Mouse (Mus musculus) embryonic facial prominence, embryonic 11.5 days (tissue): ENCODE measurements around the gene Abcg4. TPM values are rescaled to one million over a fixed set of nuclear protein-coding genes. Genes with fewer than 3 reads are reported as not detected.

Experiments
- ATAC-seq: fragments of 200-750 bp; cut with Nextera tagmentation; replicated peaks from 2 replicates; pipeline ENCODE4 v1.8.0; 2017; ENCODE audit warnings: low read depth; ENCODE audit not compliant: insufficient number of reproducible peaks, low FRiP score, low TSS enrichment
- DNase-seq: peaks from one replicate; pipeline ENCODE4 v3.0.0-alpha.2; 2015; ENCODE audit warnings: low spot score
- H3K27ac ChIP-seq: fragments of 300-500 bp; sonication (generic); replicated peaks from 2 replicates; pipeline ENCODE4 v1.5.1; 2014; ENCODE audit warnings: mild to moderate bottlenecking, low read depth, low read length, control low read depth
- H3K27me3 ChIP-seq: fragments of 300-500 bp; sonication (generic); 2 replicates; pipeline ENCODE4 v1.6.1; 2014; ENCODE audit warnings: mild to moderate bottlenecking, low read length, moderate library complexity, mixed read lengths; ENCODE audit not compliant: control insufficient read depth, insufficient read depth
- H3K36me3 ChIP-seq: fragments of 300-500 bp; sonication (generic); replicated peaks from 2 replicates; pipeline ENCODE4 v1.6.1; 2014; ENCODE audit warnings: low read depth, mild to moderate bottlenecking, low read length, moderate library complexity, mixed read lengths; ENCODE audit not compliant: control insufficient read depth, insufficient read depth
- H3K4me1 ChIP-seq: fragments of 300-500 bp; sonication (generic); 2 replicates; pipeline ENCODE4 v1.6.1; 2014; ENCODE audit warnings: low read length, mixed read lengths; ENCODE audit not compliant: control insufficient read depth, insufficient read depth
- H3K4me2 ChIP-seq: fragments of 300-500 bp; sonication (generic); 2 replicates; pipeline ENCODE4 v1.6.1; 2014; ENCODE audit warnings: low read depth, mild to moderate bottlenecking, control low read depth, low read length, moderate library complexity
- H3K4me3 ChIP-seq: fragments of 300-500 bp; sonication (generic); 2 replicates; pipeline ENCODE4 v1.5.1; 2014; ENCODE audit warnings: low read depth, low read length, control low read depth
- H3K9ac ChIP-seq: fragments of 300-500 bp; sonication (generic); replicated peaks from 2 replicates; pipeline ENCODE4 v1.6.1; 2014; ENCODE audit warnings: mild to moderate bottlenecking, control low read depth, low read length
- H3K9me3 ChIP-seq: fragments of 300-500 bp; sonication (generic); replicated peaks from 2 replicates; pipeline ENCODE4 v1.6.1; 2016; ENCODE audit warnings: mild to moderate bottlenecking, low read length, inconsistent platforms, mixed read lengths; ENCODE audit not compliant: control insufficient read depth
- WGBS: fragments of 180-500 bp; shearing (Covaris S2); extraction: QIAGEN DNeasy Blood & Tissue Kit; methylation state at CpG from one replicate; pipeline ENCODE4 v1.1.7; 2014; 5-methylcytosine and 5-hydroxymethylcytosine counted together
- polyA plus RNA-seq: library from polyadenylated mRNA; unstranded; fragments of >200 nt; fragmentation: Nextera tagmentation; extraction: Ambion mirVana; gene quantifications from 2 replicates; pipeline ENCODE4 v1.2.1, GENCODE M21; 2014

Gene Abcg4
- polyA plus RNA-seq, 1 experiment from 2014 or later, result 1.6 TPM

DNA sequence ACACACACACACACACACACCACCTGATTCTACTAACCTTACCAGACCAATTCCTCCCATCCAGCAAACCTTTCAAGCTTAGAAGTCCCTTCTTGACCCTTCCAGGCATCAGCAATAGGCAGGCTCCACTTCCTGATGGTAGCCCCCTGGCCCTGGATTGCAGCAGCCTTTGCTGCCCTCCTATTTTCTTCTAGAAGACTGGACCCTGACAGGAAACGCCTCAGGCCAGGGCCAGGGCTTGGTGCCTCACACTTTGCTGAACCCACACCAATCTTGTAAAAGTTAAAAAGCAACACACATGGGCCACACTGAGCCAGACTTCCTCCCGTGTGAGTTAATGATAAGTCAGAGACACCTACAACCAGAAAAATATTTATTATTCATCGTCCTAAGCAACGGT, 51.3 kb downstream of the Abcg4 start:
- Histone ChIP-seq H3K36me3 (no peaks in the 10 kb centered on the region), H3K4me1 (no peaks in the 10 kb centered on the region), H3K27me3 (no peaks in the 10 kb centered on the region), H3K27ac (no peak overlapping the region), H3K4me2 (no peak overlapping the region), H3K9me3 (no peaks in the 10 kb centered on the region), H3K4me3 (no peak overlapping the region), H3K9ac (no peak overlapping the region)
- ATAC-seq (no peak), DNase-seq (no peak)
- 53% methylated on average over 4 of the region's 4 CpGs for WGBS

DNA sequence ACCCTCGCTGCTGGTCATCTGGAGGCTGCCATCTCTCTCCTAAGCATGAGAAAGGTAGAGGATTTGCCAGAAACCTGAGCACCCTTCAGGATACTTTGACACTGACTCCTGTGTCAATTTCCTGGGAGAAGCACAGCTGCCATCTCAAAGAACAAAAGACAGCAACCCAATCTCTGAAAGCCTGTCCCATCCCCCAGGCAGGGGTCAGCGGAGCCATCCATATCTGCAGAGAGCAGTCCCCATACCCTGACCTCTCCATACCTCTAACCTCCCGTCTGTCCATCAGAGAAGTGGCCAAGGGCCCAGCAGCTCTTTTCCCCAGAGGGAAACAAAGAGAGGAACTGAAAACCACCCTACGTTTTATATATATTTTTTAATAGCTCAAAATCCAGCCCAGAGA, 51.8 kb downstream of the Abcg4 start:
- H3K27me3 ChIP-seq, result no peaks in the 10 kb centered on the region
- no peak overlapping the region for H3K27ac ChIP-seq
- H3K9ac ChIP-seq, result no peak overlapping the region
- no peaks in the 10 kb centered on the region for H3K36me3 ChIP-seq
- WGBS, result 42% methylated on average over 4 of the region's 4 CpGs
- H3K4me3 ChIP-seq, result no peak overlapping the region
- H3K4me1 ChIP-seq, result no peaks in the 10 kb centered on the region
- H3K4me2 ChIP-seq, result no peak overlapping the region
- DNase-seq, result no peak
- no peaks in the 10 kb centered on the region for H3K9me3 ChIP-seq
- no peak for ATAC-seq

DNA sequence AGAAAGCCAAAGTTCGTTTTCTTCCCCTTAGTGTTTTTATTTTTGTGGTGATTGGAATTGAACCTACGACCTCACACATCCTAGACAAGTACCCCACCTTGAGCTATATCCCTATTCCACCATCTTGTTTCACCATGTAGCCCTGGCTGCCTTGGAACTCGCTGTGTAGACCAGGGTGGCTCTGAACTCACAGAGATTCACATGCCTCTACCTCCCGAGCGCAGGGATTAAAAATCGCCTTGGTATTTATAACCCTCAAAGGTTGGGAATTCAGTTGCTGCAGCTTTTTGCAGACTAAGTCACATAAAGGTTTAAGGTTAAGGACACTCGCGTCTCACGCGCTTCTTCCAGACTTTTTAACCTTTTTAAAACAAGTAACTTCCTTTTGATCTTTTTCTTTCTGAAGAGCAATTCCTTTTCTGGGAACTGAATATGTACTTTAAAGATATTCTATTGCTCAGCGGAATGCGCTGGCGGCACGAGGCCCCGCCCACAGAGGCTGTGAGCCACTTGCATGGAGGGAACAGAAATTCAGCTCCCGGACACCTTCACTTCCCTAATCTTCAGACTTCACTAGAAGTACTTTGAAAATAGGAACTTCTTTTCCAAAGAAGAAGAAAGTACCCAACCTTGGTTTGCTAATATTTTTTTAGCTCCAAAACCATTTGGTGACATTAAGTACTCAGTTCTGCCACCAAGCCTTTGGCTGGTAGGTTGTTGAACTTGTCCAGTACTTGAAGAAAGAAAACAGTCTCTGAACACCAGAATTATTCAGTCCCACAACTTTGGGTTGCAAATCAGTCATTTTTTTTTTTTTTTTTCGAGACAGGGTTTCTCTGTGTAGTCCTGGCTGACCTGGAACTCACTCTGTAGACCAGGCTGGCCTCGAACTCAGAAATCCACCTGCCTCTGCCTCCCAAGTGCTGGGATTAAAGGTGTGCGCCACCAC, 53.7 kb downstream of the Abcg4 start:
- no peaks in the 10 kb centered on the region for H3K4me1 ChIP-seq
- no peaks in the 10 kb centered on the region for H3K27me3 ChIP-seq
- H3K4me3 ChIP-seq, result peak overlapping the region; percentile 89
- H3K4me2 ChIP-seq, result peak overlapping the region; percentile 36
- H3K27ac ChIP-seq, result no peak overlapping the region
- no peaks in the 10 kb centered on the region for H3K9me3 ChIP-seq
- DNase-seq (peak; percentile 47), ATAC-seq (no peak)
- 24% methylated on average over 19 of the region's 19 CpGs for WGBS
- peak overlapping the region; percentile 28 for H3K9ac ChIP-seq
- no peaks in the 10 kb centered on the region for H3K36me3 ChIP-seq

DNA sequence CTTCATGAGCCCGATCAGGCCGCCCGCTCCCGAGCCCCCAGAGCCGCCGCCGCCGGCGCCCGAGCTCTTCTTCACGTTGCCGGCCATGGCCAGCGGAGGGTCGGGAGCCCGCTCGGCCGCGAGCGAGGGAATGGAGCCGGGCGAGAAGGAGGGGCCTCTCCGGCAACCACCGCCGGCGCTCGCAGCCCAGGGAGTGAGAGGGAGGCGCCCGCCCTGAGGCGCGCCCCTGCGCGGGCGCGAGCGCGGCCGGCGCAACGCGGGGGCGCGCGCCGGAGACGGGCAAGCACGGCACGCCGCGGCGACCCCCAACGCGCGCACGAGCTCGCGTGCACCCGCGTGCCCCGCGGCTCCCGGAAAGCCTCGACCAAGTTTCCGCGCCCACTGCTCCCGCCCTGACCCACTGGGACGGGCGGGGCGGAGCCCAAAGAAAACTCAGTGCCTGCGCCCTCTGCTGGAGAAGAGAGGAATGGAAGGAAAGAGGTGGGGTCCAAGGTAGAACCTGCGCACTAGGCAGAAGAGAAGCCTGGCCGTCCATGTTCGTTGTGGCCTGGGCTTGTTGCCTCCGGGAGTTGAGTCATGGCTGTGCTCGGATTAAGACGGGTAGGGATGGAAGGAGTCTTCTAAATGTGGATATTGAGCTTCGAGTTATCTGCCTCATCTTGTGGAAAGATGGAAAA, 54.5 kb downstream of the Abcg4 start, which contains the start of gene Cbl:
Gene Cbl, minus strand, starts transcription at position 248 of the 677 bp plus-strand sequence.
- H3K4me3 ChIP-seq, result peak within 1 kb of the TSS; percentile 89
- under 1% methylated on average over 66 of the region's 76 CpGs for WGBS
- DNase-seq, result peak; percentile 100
- ATAC-seq, result peak; percentile 90
- H3K27me3 ChIP-seq, result no peaks in the 10 kb centered on the region
- H3K27ac ChIP-seq, result peak within 1 kb of the TSS; percentile 88
- peak within 1 kb of the TSS; percentile 94 for H3K9ac ChIP-seq
- no peaks in the 10 kb centered on the region for H3K36me3 ChIP-seq
- no peaks in the 10 kb centered on the region for H3K9me3 ChIP-seq
- H3K4me1 ChIP-seq, result no peaks in the 10 kb centered on the region
- H3K4me2 ChIP-seq, result peak within 1 kb of the TSS; percentile 55

- DNase-seq (peak; percentile 68), ATAC-seq (peak; percentile 87)
- Histone ChIP-seq H3K4me1 (no peaks in the 10 kb centered on the region), H3K4me2 (peak overlapping the region; percentile 55), H3K36me3 (no peaks in the 10 kb centered on the region), H3K9ac (peak overlapping the region; percentile 94), H3K27ac (peak overlapping the region; percentile 88), H3K9me3 (no peaks in the 10 kb centered on the region), H3K4me3 (peak overlapping the region; percentile 89), H3K27me3 (no peaks in the 10 kb centered on the region)
- WGBS, result under 1% methylated on average over 37 of the region's 40 CpGs
Measured at GRCm38 (mm10) chr9:44233021-44233801, 55.2 kb downstream of the Abcg4 start.

DNA sequence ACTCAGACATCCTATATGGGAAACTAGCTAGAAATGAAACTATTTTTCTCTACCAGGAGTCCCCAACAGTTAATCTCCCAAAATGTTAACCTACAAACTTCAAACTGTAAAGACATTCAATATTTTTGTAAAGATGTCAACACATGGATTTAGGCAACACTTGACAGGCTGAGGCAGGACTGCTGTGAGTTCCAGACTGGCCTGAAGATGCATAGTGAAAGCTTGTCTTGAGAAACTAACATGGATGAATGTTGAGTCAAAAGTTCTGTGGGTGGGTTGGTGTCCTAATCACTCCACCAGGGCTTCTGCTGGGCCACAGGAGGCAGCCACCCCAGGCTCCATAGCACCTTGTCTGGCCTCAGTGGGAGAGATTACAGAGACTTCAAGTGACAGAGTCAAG, 56.8 kb downstream of the Abcg4 start:
- no peaks in the 10 kb centered on the region for H3K36me3 ChIP-seq
- no peak overlapping the region for H3K9ac ChIP-seq
- no peaks in the 10 kb centered on the region for H3K9me3 ChIP-seq
- no peaks in the 10 kb centered on the region for H3K27me3 ChIP-seq
- H3K4me3 ChIP-seq, result no peak overlapping the region
- no peak for DNase-seq
- H3K27ac ChIP-seq, result no peak overlapping the region
- no peak for ATAC-seq
- H3K4me2 ChIP-seq, result peak overlapping the region; percentile 2; the same call in 1 of the 2 replicates
- H3K4me1 ChIP-seq, result no peaks in the 10 kb centered on the region

- Histone ChIP-seq H3K9ac (no peak overlapping the region), H3K4me2 (no peak overlapping the region), H3K4me3 (no peak overlapping the region), H3K27ac (no peak overlapping the region), H3K4me1 (no peaks in the 10 kb centered on the region), H3K27me3 (no peaks in the 10 kb centered on the region), H3K36me3 (no peaks in the 10 kb centered on the region), H3K9me3 (no peaks in the 10 kb centered on the region)
- ATAC-seq, result no peak
- WGBS, result 80% methylated on average over 6 of the region's 6 CpGs
- no peak for DNase-seq
Measured at GRCm38 (mm10) chr9:44225993-44226392, 62.4 kb downstream of the Abcg4 start.
